Mouse (Mus musculus): Measurements from ENCODE around the gene Hoxd11.

Gene Hoxd11

DNA sequence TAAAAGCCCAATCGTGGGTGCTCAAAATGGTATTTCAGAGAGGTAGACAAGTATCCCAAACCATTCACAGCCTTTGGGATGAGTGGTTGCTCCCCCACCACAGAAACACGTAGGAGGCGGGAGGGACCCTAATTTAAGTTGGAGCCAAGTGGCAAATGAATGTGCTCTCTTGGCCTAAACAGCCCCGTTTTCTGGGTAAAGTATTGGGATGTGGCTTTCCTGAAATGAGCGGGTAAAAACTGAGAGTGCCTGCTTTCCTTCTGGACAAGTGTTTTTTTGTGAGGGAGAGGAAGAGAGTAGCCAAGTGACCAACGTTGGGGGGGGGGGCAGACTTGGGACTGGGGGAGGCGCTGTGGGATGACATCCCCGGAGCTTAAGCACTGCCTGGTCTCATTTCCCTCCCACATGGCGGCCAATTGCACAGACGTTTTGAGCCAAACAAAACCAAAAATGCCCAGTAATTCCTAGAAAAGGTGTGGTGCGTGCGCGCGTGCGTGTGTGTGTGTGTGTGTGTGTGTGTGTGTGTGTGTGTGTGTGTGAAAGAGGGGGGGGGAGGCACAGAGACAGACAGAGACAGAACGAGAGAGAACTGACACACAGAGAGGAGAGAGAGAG lies 31.7 kb downstream of the Hoxd11 start:
- DNase-seq = no peak

DNA sequence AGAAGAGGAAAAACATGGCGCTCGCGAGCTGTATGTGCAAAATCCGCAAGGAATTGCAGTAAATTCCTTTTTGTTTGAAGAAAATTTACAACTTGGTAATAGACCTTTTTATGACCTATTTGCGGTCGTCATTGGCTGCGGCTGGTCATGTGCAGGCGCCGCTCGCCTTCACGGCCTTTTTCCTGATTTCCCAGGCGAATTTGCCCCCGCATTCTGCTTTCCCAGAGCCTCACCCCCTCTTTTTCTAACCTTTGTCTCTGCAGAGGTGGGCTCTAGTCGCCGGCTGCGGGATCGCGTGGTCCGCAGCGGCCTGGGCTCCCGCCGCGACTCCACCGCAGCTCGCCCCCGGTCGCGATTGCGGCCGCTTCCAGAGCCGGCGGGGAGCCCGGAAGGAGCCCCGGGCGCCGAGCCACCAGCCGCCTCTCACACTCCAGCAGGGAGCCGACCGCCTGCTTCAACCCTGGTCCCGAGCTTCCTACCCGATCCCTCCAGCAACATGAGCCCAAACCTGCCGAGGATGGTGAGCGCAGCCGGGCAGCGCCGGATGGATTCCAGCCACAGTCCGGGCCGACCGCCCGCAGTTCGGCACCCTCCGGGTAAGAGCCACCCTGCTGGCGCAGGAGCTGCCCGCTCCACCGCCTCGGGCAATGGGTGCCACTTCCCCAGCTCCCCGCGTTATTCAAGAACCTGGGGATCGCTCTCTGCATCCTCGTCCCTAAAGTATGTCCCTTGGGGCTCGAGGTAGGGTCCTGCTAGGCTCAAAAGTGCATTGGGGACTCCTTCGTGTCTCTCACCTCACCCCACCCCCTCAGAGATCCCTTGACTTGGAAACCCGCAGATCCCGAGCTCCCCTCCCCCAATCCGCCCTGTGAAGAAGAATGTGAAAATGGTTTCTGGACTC lies 32.6 kb downstream of the Hoxd11 start, which contains the start of the genes Hoxd3 and Hoxd4:
Gene Hoxd3 (plus strand): TSS at position 207 of the 901 bp plus-strand sequence.
Gene Hoxd4 (plus strand): TSS at position 209 of the 901 bp plus-strand sequence.
- DNase-seq = peak; percentile 95

DNA sequence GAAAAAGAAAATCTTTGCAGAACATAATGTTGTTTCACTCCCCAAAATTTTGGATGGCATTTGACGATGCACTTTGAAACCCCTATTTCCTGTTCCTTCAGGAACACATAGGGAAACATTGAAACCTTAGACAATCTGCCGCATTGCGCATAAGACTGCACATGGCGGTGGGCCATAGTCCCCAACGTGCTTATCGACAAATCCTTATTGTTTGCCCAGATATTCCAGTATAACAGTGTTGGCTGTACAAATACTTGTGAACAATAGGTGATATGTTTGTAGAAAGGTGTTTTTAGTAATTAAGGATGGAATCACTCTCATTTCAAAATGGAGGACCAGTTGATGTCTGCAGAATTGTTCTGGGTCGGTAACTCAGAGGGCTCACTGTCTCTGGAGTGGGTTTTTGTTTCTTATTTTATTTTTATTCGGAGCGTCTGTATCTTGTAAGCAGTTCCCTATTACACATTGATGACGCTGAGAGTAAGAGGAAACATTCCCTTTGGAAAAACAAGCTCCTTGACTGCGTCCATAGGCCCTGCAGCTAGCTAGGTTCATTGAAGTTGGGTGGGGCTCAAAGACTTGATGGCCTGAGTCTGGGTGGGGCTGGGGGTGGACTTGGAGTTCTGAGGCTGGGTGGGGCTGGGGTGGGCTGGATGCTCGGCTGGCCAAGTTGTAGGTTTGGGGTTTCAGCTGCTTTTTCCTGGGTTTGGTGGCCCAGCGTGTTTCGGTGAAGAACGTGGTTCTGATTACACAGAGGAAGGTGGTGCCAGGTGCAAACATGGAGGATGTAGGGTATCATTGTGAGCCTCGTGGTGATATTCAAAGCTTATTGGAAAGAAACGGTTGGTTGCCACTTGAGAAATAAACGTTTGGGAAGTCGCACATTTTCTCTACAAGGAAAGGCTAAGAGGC lies 34.1 kb downstream of the Hoxd11 start:
- no peak for DNase-seq

DNA sequence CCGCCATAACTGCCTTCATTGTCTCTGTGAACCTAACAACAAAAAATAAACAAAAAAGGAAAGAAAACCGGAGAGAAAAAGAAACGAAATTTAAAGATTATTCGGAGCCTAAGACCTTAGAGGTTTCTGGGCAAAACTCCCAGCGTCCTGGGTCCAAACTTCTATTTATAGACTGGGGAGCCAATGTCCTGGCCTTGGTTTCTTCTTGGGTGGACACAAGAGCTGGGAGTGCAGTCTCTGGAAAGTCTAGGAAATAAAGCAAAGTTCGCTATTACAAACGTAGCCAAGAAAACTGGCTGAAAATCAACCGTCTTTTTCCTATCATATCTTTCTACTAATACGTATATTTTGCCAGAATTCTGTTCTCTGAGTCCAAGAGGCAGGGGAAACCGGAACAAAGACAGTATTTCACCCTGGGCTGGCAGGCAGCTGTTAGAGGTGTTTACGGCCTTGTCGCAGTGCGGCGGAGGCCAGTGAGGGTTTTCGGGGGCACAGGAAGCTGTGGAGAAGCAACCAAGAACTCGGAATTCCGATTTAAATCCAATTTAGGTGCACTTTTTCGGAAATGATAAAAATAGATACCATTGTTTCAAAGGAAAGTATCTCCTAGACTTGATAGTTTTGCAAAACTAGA lies 34.9 kb downstream of the Hoxd11 start:
- DNase-seq = no peak

DNA sequence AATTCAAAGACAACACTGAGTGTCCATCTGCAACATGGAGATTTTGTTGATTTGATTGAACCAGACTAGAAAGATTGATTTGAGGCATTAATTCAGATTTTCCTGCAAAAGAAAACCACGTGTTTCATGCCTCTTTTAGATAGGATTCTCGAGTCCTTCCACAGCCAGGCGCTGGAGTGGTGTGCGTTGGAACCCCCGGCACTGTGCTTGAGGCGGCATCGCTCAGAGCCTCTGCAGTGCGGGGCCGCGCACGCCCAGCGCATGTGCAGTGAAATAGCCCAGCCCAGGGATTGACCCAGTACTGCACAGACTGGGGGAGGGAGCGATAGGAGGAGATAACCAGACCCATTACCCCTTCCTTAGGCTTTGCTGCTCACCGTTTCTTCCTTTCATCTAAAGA lies 35.5 kb downstream of the Hoxd11 start:
- DNase-seq = no peak

DNA sequence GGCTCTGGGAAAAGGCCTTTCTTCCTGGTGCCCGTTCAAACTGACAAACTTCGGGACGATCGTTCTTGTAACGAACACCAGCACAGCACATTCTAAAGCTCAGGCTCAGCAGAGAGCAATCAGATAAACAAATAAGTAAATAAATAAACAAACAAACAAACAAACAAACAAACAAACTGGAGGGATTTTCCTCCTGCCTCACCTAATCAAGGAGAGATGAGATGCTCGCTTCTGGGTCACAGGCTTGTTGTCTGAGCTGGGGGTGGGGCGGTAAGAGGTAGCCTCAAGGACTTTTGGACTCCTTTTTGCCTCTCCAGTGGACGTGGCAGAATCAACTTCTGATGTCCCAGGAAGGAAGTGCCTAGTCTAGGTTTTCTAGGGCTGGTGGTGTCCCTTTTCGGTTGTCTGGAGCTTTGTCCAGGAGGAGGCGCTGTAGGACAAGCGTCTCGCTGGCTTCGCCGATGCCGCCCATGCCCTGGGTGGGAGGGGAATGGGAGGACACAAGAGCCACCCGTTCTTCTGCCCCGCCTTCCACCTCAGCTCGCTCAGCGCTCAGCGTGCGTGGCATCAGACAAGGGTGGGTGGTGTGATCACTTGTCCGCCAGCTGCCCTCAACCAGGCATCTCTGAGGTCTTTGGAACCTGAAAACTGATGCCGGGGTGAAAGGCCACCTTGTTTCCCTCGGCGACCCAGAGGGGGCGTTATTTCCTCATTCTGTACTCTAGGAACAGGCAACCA lies 36.3 kb downstream of the Hoxd11 start:
- DNase-seq = peak; percentile 97

DNA sequence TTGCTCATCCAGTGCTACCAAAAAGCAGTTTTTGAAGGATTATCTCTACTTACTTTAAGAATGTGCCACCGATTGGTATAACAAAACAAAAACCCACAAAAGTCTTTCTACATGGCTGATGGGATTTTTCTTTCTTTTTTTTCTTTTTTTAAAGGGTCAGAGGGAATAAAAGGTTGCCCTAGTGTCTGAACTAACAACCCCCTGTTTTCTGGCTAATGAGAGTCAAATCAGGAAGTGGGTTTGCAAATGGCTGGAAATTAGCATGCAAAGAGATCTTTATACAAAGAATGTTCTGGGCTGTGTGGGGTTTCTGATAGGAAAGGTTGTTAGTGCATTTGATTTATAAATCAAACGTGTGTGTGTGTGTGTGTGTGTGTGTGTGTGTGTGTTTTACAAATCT lies 41.0 kb downstream of the Hoxd11 start:
- no peak for DNase-seq

DNA sequence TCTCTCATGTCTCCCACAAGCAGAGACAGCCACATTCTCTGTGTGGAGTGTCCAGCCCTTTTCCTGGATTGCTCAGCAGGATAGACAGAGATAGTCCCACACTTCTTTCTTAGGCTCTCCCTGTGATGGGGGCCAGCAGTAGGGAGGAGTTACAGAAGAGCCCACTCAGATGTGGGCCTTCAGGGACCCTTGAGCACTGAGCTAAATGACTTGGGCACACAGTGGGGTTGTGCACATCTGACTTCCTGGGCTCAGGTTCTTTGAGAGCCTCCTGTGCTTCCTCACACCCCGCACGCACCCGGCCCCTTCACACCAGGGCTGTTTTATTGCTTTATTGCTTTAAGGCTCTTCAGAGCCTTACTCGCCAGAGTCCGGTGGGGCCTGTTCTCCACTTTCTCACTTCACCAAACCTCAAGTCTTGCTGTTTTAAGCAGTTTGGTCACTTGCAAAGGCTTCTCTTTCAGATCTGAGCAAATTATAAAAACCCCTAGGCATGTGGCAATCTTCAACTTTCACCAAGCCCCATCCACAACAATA lies 41.7 kb downstream of the Hoxd11 start:
- DNase-seq = no peak

DNA sequence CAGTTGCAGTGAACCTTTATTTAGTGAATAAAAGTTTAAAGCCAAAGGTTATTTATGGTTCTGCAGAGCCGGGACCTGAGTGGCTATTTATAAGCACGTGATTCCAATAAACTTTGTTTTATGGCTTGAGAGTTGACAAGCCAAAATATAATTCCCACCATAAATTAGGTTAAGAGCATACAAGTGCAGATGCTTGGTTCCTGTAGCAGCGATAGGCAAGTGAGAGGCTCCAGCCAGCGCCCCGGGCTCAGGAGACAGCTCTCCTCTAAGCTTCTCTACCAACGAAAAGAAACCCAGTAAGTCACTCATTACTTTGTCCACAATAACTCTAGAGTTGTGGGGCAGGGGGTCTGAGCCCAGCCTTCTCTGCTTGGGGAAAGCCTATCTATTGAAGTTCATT lies 42.5 kb downstream of the Hoxd11 start:
- DNase-seq = no peak

DNA sequence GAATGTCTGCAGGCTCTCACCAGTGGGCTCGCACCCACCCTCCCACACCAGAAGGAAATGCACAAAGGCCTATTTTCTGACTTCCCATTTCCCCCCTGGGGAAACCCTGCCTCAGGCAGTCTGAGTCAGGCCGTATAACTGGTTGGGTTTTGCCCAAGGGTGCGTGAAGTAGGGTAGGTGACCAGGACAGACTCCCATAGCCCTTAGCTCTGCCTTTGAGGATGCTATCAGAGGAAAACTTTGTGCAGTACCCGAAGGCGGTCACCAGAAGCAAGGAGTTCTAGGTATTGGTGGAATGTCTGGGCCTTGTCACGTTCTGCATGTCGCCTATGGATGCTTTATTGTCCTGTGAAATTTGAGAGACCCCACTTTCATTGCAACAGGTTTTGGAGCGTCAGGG lies 43.6 kb downstream of the Hoxd11 start:
- no peak for DNase-seq

DNA sequence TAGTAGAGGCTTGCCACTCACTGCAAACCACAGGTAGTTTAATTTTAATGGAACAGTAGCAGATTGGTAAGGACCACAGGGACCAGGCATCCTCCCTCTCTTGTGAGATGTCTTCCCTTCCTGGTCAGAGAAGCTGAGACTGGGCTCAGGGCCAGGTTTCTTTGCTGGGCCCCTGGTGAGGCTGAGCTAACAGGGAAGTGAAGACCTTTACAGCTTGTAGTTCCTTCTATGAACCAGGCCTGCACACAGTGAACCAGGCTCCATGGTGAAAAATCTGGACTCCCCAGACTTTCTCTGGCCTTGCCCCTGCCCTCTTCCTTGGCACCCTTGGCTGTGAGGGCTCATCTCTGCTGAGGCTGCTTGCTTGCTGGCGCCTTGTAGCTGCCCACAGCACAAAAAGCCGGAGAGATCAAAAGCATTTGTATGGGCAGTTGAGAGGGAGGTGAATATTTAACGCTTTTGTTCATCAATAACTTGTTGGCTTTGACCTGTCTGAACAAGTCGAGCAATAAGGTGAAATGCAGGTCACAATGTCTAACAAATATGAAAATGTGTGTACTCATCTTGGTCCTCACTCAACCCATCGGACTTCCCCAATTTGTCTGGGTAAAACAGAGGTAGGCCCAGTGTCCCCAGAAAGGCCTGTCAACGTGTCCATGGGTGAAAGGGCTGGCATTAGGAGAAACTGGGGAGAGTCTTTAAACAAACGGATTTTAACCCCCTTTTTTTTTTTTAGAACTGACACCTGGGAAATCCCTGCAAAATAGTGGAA lies 45.1 kb downstream of the Hoxd11 start:
- peak; percentile 69 for DNase-seq

DNA sequence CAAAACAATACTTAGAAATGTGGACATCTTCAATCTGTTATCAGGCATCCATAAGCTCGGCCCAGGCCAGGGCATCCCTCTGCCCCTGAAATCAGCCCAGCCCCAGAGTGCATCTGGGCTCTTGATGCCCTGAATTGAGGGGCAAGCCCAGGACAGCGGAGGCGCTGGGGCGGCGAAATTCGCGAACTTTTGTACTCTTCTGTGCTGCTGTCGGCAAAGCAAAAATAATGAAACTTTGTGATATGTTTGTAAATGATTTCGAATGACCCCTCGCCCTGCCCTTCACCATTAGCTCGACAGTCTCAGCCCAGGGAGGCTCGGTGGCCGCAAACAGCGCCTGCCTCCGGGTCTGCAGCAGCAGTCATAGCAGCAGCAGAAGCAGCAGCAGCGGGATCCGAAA lies 45.8 kb downstream of the Hoxd11 start:
- peak; percentile 71 for DNase-seq

DNA sequence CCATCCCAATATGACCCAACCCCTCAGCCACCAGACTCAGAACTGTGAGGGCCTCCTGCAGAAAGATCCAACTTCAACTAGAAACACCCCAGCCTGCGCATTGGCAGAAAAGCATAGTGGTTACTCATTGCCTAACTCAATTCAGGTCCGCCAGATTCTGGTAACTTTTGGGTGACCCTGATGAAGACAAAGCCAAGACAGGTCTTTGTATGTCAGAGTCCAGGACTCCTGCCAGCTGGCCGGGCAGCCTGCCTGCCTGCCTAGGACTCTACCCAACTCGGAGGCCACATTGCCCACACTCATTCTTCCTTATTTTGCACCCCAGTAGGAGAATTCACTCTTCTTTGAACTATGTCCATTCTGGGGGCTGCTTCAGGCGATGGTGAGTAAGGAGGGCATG lies 47.2 kb downstream of the Hoxd11 start, which contains the start of gene Gm28230:
Gene Gm28230 (plus strand): TSS at position 178 of the 400 bp plus-strand sequence.
- DNase-seq = peak; percentile 83

DNA sequence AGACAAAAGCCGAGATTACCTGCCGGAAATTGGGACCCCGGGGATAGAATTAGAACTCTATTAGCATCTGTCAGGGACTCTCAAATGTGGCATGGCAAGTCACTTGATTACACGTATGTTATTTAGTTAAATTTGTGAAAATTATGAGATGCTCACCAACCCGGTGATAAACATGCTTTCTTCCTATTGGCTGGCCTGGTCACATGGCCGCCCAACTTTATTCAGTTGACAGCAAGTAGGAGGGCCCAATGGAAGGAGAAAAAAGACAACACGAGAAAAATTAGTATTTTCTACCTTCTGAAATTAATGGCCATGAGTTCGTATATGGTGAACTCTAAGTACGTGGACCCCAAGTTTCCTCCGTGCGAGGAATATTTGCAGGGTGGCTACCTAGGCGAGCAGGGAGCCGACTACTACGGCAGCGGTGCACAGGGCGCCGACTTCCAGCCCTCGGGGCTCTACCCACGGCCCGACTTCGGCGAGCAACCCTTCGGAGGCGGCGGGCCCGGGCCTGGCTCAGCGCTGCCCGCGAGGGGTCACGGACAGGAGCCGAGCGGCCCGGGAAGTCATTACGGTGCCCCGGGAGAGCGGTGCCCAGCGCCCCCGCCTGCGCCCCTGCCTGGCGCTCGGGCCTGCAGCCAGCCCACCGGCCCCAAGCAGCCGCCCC lies 47.7 kb downstream of the Hoxd11 start:
- no peak for DNase-seq

DNA sequence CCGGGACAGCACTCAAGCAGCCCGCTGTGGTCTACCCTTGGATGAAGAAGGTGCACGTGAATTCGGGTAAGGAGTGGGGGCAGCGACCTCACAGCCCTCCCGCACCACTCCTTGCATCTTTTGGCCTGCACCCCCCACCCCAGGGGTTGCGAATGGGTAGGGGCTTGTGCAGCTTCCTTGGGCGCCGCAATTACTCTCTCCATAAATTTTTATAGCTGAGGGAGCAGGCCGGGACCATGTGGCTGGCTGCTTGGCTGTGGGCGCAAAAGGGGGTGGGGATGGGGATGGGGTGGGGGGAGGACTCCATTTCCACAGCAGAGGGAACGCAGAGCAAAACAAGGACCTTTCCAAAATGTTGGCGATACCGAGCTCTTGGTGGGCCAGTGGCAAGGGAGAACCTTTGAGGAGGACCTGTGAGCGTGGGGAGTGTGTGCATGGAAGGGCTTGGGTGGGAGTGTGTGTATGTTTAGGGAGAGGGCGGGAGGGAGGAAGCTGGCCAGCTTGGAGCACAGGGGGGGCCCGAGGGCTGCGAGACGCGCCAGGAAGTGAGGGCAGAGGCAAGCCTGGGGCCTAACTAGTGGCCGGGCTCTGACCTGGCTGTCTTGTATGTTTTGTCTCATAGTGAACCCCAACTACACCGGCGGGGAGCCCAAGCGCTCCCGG lies 48.4 kb downstream of the Hoxd11 start:
- peak; percentile 86 for DNase-seq

DNA sequence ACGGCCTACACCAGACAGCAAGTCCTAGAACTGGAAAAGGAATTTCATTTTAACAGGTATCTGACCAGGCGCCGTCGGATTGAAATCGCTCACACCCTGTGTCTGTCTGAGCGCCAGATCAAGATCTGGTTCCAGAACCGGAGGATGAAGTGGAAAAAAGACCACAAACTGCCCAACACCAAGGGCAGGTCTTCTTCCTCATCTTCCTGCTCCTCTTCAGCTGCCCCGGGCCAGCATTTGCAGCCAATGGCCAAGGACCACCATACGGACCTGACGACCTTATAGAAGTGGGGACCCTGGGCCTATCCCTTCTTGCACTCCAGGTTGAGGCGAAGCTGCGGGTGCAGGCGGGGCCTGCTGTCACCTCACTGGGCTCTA lies 48.9 kb downstream of the Hoxd11 start:
- no peak for DNase-seq

DNA sequence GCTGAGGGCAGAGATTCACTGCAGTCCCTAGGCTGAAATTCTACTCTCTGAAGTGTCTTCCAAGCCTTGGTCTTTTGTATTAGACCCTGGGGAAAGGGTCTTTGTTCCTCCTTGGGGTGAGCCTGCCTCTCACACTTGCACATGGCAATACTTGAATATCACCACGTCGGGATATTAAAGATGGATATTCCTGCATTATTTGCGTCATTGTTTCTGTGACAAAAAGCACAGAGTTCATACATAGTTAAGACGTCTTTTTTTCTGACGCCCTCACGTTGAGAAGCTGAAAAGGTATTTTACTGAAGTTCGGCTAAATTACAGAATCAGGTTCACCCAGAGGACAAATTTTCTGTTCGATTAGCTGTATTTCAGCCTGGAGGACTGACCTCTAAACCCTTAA lies 51.0 kb downstream of the Hoxd11 start:
- DNase-seq = no peak

DNA sequence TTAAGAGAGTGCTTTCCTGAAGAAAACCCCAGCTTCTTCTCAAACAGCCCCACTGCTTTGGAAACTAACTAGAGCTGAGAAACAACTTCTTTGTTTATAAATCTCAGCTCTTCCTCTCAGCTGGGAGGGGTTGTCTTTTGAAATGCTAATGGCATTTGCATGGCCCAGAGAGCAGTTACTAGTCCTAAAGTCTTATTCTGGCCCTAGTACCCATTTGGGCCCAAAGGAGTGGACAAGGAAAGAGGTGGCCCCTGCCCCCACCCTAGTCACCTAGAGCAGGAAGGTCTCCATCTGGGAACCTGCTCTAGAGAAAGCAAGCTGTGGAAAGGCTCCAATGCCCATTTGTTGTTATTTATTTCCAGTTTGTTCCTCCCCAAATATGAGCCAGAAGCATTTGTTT lies 51.7 kb downstream of the Hoxd11 start:
- no peak for DNase-seq

DNA sequence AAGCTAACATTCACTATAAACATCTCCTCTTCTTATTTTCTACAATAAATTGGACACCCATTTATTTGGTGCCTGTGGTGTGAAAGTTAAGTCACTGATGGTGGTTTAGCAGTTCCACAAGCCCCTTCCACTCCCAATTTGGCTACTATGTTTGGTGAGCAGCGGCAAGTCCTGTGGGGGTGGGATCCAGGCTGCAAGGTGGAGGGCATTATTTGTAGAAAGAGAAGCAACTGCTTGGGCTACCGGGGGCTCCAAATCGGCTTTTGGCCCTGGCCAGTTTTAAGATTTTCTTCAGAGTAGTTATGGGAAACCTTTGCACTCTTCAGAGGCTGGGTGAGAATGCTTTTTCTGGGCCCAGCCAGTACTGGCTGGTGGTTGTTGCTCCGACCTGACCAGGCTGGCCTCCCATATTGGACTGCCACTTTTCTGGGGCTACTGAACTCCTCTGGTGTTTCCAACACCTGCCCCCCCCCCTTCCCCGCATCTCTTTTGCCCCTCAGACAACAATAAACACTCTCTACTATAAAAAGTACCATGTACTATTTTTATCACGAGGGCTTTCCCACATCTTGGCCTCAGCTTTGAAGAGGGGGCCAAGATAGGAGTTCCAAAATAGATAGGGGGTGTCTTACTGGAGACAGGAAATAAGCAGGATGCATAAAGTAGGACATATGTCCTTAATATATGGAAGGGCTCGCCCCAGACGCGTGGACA lies 52.6 kb downstream of the Hoxd11 start:
- DNase-seq = no peak
